Mouse (Mus musculus) liver, embryonic 14.5 days (tissue): Measurements from ENCODE around the gene Igf1r. TPM values are rescaled to one million over a fixed set of nuclear protein-coding genes. Genes with fewer than 3 reads are reported as not detected.

Experiments
- ATAC-seq: fragments of 200-750 bp; cut with Nextera tagmentation; 2 replicates; pipeline ENCODE4 v1.8.0; 2017; ENCODE audit warnings: moderate number of reproducible peaks, mild to moderate bottlenecking, moderate library complexity; ENCODE audit not compliant: insufficient read depth
- DNase-seq, 3 experiments: peaks; one replicate each; pipeline ENCODE4 v3.0.0-alpha.2; 2012 to 2013; ENCODE audit warnings: low read depth in 3 of 3, low spot score in 3 of 3
- H3K27ac ChIP-seq: fragments of 300-500 bp; sonication (generic); 2 replicates; pipeline ENCODE4 v1.5.1; 2014; ENCODE audit warnings: moderate library complexity, mild to moderate bottlenecking, control low read depth, inconsistent platforms
- H3K27me3 ChIP-seq: fragments of 300-500 bp; sonication (generic); 2 replicates; pipeline ENCODE4 v1.6.1; 2014; ENCODE audit warnings: mild to moderate bottlenecking, low read length, moderate library complexity; ENCODE audit not compliant: control insufficient read depth, insufficient read depth
- H3K36me3 ChIP-seq: fragments of 300-500 bp; sonication (generic); replicated peaks from 2 replicates; pipeline ENCODE4 v1.6.1; 2014; ENCODE audit warnings: low read depth; ENCODE audit not compliant: control insufficient read depth, insufficient read depth
- H3K4me1 ChIP-seq, 2 experiments: fragments of 200-500 bp in 1 of 2; fragments of 300-500 bp in 1 of 2; sonication (generic) in 1 of 2; replicated peaks; 2 replicates each; pipeline ENCODE4 v1.6.1; 2012 to 2014; ENCODE audit warnings: antibody characterized with exemption in 1 of 2, inconsistent platforms in 1 of 2, low read length in 1 of 2; ENCODE audit not compliant: control insufficient read depth in 2 of 2, insufficient read depth in 2 of 2
- H3K4me2 ChIP-seq: fragments of 300-500 bp; sonication (generic); 2 replicates; pipeline ENCODE4 v1.6.1; 2014; ENCODE audit warnings: low read depth, mild to moderate bottlenecking, control low read depth, moderate library complexity
- H3K4me3 ChIP-seq, 2 experiments: fragments of 200-500 bp in 1 of 2; fragments of 300-500 bp in 1 of 2; sonication (generic) in 1 of 2; 2 replicates each; pipeline ENCODE4 v1.5.1; 2012 to 2014; ENCODE audit warnings: low read depth in 2 of 2, low read length in 2 of 2, mild to moderate bottlenecking in 2 of 2, control low read depth in 1 of 2, inconsistent platforms in 1 of 2, moderate library complexity in 1 of 2; ENCODE audit not compliant: insufficient read depth in 1 of 2
- H3K9ac ChIP-seq: fragments of 300-500 bp; sonication (generic); replicated peaks from 2 replicates; pipeline ENCODE4 v1.6.1; 2014; ENCODE audit warnings: mild to moderate bottlenecking, control low read depth, moderate library complexity
- H3K9me3 ChIP-seq: fragments of 300-500 bp; sonication (generic); 2 replicates; pipeline ENCODE4 v1.6.1; 2016; ENCODE audit warnings: low read length, mixed read lengths; ENCODE audit not compliant: control insufficient read depth
- CTCF ChIP-seq: IDR thresholded peaks from 2 replicates; pipeline ENCODE4 v1.5.1; 2016; ENCODE audit warnings: antibody characterized with exemption, low read depth, control low read depth
- EP300 ChIP-seq: IDR thresholded peaks from 2 replicates; pipeline ENCODE4 v1.6.1; 2016; ENCODE audit warnings: antibody characterized with exemption, low read depth
- WGBS: fragments of 180-500 bp; shearing (Covaris S2); extraction: QIAGEN DNeasy Blood & Tissue Kit; methylation state at CpG from one replicate; pipeline ENCODE4 v1.1.7; 2014; ENCODE audit not compliant: insufficient replicate concordance; 5-methylcytosine and 5-hydroxymethylcytosine counted together
- polyA plus RNA-seq, 2 experiments: library from polyadenylated mRNA; depleted of rRNA in 1 of 2; stranded (reverse) in 1 of 2; unstranded in 1 of 2; fragments of >200 nt; fragmentation: Nextera tagmentation in 1 of 2; extraction: Ambion mirVana in 1 of 2; gene quantifications; 2 replicates each; pipeline versions ENCODE4 v1.2.1 to v1.2.3; 2012 to 2014

Gene Igf1r
- polyA plus RNA-seq, 2 experiments, result 2.3 to 2.5 TPM

- no peak for ATAC-seq
Observed at GRCm38 (mm10) chr7:67936801-67937200, 15.8 kb upstream of the Igf1r start.

GRCm38 (mm10) chr7:67943805-67944204 lies 8.8 kb upstream of the Igf1r start:
- no peak for TF ChIP-seq EP300
- no peak for TF ChIP-seq CTCF
- Histone ChIP-seq H3K27ac (no peak overlapping the region), H3K4me1 (peaks cover 0 to 2% of the 10 kb centered on the region in 2 experiments; a peak in 1 of 4 replicates), H3K36me3 (no peaks in the 10 kb centered on the region), H3K27me3 (peaks cover 4% of the 10 kb centered on the region), H3K9me3 (no peaks in the 10 kb centered on the region), H3K9ac (no peak overlapping the region), H3K4me3 (no peak overlapping the region), H3K4me2 (no peak overlapping the region)
- WGBS, result 22% methylated on average over 9 of the region's 9 CpGs
- DNase-seq, result no peak
- ATAC-seq, result no peak

More at GRCm38 (mm10) chr7:67936801-67937200, 15.8 kb upstream of the Igf1r start:
- Histone ChIP-seq H3K27ac (no peak overlapping the region), H3K9me3 (no peaks in the 10 kb centered on the region), H3K4me2 (no peak overlapping the region), H3K4me1 (no peaks in the 10 kb centered on the region), H3K27me3 (no peaks in the 10 kb centered on the region), H3K4me3 (no peak overlapping the region), H3K36me3 (no peaks in the 10 kb centered on the region), H3K9ac (no peak overlapping the region)
- TF ChIP-seq CTCF, result no peak
- TF ChIP-seq EP300, result no peak
- no peak for DNase-seq
- WGBS, result 62% methylated on average over 7 of the region's 7 CpGs

- no peak overlapping the region for H3K4me3 ChIP-seq
- TF ChIP-seq CTCF, result no peak
- no peak for TF ChIP-seq EP300
- peaks cover 0 to 5% of the 10 kb centered on the region in 2 experiments; a peak in 1 of 4 replicates for H3K4me1 ChIP-seq
- H3K9ac ChIP-seq, result no peak overlapping the region
- ATAC-seq (no peak), DNase-seq (no peak)
- no peaks in the 10 kb centered on the region for H3K9me3 ChIP-seq
- H3K36me3 ChIP-seq, result no peaks in the 10 kb centered on the region
- WGBS, result 10% methylated on average over 1 of the region's 1 CpGs
- no peak overlapping the region for H3K4me2 ChIP-seq
- peaks cover 8% of the 10 kb centered on the region for H3K27me3 ChIP-seq
- H3K27ac ChIP-seq, result no peak overlapping the region
Observed at GRCm38 (mm10) chr7:67946901-67947300, 5.7 kb upstream of the Igf1r start.

GRCm38 (mm10) chr7:67950346-67950814 lies 2.2 kb upstream of the Igf1r start:
- DNase-seq (no peak), ATAC-seq (no peak)
- peaks cover 0 to 12% of the 10 kb centered on the region in 2 experiments; a peak in 2 of 4 replicates for H3K4me1 ChIP-seq
- peak overlapping the region; percentile 73 to 82 for H3K4me3 ChIP-seq
- H3K9me3 ChIP-seq, result no peaks in the 10 kb centered on the region
- no peak overlapping the region for H3K27ac ChIP-seq
- H3K36me3 ChIP-seq, result no peaks in the 10 kb centered on the region
- TF ChIP-seq CTCF (no peak), EP300 (no peak)
- H3K4me2 ChIP-seq, result peak overlapping the region; percentile 90
- peaks cover 8% of the 10 kb centered on the region for H3K27me3 ChIP-seq
- WGBS, result under 1% methylated on average over 24 of the region's 24 CpGs
- peak overlapping the region; percentile 74 for H3K9ac ChIP-seq

GRCm38 (mm10) chr7:67950815-67951531 lies 1.7 kb upstream of the Igf1r start:
- under 1% methylated on average over 61 of the region's 71 CpGs for WGBS
- H3K27ac ChIP-seq, result peak overlapping the region; percentile 72
- H3K9ac ChIP-seq, result peak overlapping the region; percentile 74
- H3K9me3 ChIP-seq, result no peaks in the 10 kb centered on the region
- ATAC-seq (peak; percentile 82), DNase-seq (peak; percentile 62 to 66 (median 62))
- peaks cover 0 to 12% of the 10 kb centered on the region in 2 experiments; a peak in 2 of 4 replicates for H3K4me1 ChIP-seq
- peaks cover 8% of the 10 kb centered on the region for H3K27me3 ChIP-seq
- peak; percentile 41; the same call in 1 of the 2 replicates for TF ChIP-seq EP300
- TF ChIP-seq CTCF, result peak; percentile 82
- peak overlapping the region; percentile 73 to 82 for H3K4me3 ChIP-seq
- H3K36me3 ChIP-seq, result no peaks in the 10 kb centered on the region
- H3K4me2 ChIP-seq, result peak overlapping the region; percentile 90
